Mouse (Mus musculus): ENCODE measurements at regions not wholly inside any gene's neighbourhood (a gene's known extent, or its start where the extent isn't known, plus 50 kb on each side); places are given as distances from the start of the nearest gene placed in this dataset.

DNA sequence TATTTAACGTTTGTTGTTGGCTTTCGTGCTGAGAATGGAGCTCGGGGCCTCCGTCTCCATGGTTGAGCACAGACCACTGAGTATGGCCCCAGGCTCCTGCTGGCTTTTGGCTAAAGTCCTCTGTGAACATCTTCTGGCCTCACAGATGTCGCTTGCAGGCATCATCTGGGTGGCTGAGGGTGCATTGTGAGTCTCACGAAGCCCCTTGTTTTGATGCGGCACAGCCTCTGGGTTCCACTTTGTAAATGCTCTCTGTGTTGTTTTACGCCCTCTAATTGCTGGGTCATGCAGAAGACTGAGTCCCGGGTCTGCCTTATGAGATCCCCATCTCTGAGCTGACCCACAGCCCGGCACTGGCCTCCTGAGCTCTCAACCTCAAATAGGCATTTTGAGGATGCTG lies 84.5 kb downstream of the Cryba4 start:
- TF ChIP-seq TAL1 (IDR thresholded peaks at IDR 0.05; ENCODE audit: low read length) (no peak), GATA1 (IDR thresholded peaks at IDR 0.05; ENCODE audit: low read length) (no peak)

Measured in erythroblast, embryonic 14.5 days (primary cell).